In genomic region chr3:70103983-70104827, GRCm38 (mm10) we compare ENCODE assay signal across 8 mouse cellular contexts.
DNase-seq lines count a peak whose midpoint lies in the region; ATAC-seq lines count a peak whose summit lies in the region.

No protein-coding gene starts in this region.

- H3K36me3 ChIP-seq in limb, embryonic 10.5 days, result no peaks in the 10 kb centered on the region
- no peaks in the 10 kb centered on the region for H3K36me3 ChIP-seq in midbrain, embryonic 12.5 days

- DNase-seq in urinary bladder, adult 18-20 months (ENCODE audit: low spot score in 2 of 2), result peak; percentile 46 to 49
- no peak for DNase-seq in urinary bladder, postnatal 10 days (ENCODE audit: low spot score)
- DNase-seq in embryo, embryonic 10 days (ENCODE audit: low spot score), result peak; percentile 84
- DNase-seq in gastrocnemius, postnatal 25 days, result peak; percentile 10
- peak; percentile 9 for DNase-seq in kidney, adult 11 months
- DNase-seq in limb, embryonic 10.5 days (ENCODE audit: low spot score), result peak; percentile 83
- DNase-seq in spleen, postnatal 4 days (ENCODE audit: low spot score in 2 of 2), result peak; percentile 39 to 75

- H3K4me3 ChIP-seq in limb, embryonic 10.5 days, result peak overlapping the region; percentile 50
- peak overlapping the region; percentile 37 for H3K4me3 ChIP-seq in midbrain, embryonic 12.5 days

- peaks cover 4% of the 10 kb centered on the region; the same call in 1 of the 2 replicates for H3K4me1 ChIP-seq in limb, embryonic 10.5 days
- no peaks in the 10 kb centered on the region for H3K4me1 ChIP-seq in midbrain, embryonic 12.5 days

- WGBS in limb, embryonic 10.5 days, result 14% methylated on average over 21 of the region's 21 CpGs
- 10% methylated on average over 21 of the region's 21 CpGs for WGBS in midbrain, embryonic 12.5 days

- no peaks in the 10 kb centered on the region for H3K9me3 ChIP-seq in limb, embryonic 10.5 days (replicated peaks)
- H3K9me3 ChIP-seq in midbrain, embryonic 12.5 days, result no peaks in the 10 kb centered on the region

- H3K27ac ChIP-seq in limb, embryonic 10.5 days, result peak overlapping the region; percentile 89
- 0 out of 2 replicates have a peak overlapping the region, but pooled peaks have one; percentile 8 for H3K27ac ChIP-seq in midbrain, embryonic 12.5 days (replicated peaks)

- peak; percentile 57 for ATAC-seq in midbrain, embryonic 12.5 days (ENCODE audit: low FRiP score, low read depth)

- peaks cover 18% of the 10 kb centered on the region for H3K27me3 ChIP-seq in limb, embryonic 10.5 days (ENCODE audit: low read depth, poor library complexity, severe bottlenecking)
- H3K27me3 ChIP-seq in midbrain, embryonic 12.5 days, result no peaks in the 10 kb centered on the region

- H3K9ac ChIP-seq in midbrain, embryonic 12.5 days (replicated peaks), result peak overlapping the region; percentile 49

- peak overlapping the region; percentile 61 for H3K4me2 ChIP-seq in midbrain, embryonic 12.5 days (replicated peaks)
